Mouse (Mus musculus) adrenal gland, postnatal 10 days (tissue): Measurements from ENCODE around the gene Rtn4. TPM values are rescaled to one million over a fixed set of nuclear protein-coding genes. Genes with fewer than 3 reads are reported as not detected.
A peak's percentile ranks its signal among the peaks of the same experiment; 100 is the strongest.

ENCODE experiments used
- DNase-seq: peaks from one replicate; pipeline ENCODE4 v3.0.0; 2021; ENCODE audit warnings: mixed read lengths
- total RNA-seq, 2 experiments: library from RNA; stranded (reverse); gene quantifications; 2 replicates each; pipeline ENCODE4 v1.2.3; 2021

The Rtn4 gene
- total RNA-seq, 2 experiments from 2014 or later = 297 to 308 TPM

DNA sequence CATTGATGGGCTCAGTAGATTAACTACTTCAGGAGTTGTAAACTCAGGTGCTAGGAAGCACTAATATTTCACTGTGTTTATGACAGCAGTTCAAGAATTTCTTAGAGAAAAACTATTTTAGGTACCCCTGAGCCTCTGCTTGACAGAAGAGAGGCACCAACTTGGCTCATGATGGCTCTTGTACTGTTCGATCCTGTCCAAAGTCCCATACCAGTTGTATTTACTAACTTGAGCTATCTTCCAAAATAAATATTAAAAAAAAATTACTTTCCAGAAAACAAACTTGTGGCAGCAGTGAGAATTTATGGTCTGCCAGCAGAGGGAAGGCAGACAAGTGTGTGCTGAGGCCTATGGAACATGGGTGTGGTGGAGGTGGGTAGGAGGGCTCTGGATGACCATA is 70.0 kb downstream of the Rtn4 start:
- DNase-seq = no peak

DNA sequence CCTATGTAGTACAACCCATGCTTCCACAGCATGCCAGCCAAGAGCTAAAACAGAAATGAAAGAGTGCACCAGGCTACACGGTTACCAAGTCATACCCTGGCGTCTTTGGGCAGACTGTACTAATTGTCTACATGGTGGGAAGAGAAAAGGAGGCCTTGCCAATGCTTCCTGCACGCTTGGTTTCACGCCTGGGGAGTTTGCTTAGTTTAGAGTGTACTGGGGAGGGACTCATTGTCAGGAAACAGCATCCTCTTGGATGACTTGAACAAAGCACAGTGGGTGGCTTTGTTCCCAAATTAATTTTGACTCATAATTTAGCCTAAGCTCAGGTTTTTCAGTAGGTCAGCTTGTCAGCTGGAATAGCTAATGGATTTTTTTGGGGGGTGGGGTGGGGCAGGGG is 72.3 kb downstream of the Rtn4 start:
- DNase-seq = no peak

DNA sequence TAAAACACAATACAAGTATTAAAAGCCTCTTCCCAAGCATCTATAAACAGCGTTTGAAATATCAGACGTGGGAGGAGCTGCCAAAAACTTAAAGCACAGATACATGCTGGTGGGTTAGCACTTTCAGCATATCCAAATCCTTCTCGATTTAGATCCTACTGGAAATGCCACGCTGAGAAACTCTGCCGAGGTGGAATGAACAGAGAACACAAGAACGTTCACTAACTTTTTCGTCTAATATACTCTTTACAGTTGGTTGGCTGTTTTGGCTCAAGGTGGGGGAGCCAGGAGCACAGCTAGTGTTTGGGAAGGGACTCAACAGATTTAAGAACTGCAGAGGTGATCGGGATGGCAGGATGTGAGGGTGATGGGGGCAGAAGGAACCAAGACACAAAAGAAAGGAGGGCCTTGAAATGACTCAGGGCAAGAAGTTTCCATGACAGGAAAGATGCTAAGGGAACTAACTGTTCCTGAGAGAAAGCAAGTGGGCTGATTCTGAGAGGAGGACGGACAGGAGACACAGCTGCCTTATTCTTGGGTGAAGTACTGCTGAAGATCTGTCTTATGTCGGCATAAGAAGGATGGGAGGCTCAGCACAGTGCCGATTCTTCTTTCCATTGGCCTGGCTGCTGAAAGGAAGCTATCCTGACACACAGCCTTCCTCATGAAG is 73.7 kb downstream of the Rtn4 start:
- DNase-seq = no peak

DNA sequence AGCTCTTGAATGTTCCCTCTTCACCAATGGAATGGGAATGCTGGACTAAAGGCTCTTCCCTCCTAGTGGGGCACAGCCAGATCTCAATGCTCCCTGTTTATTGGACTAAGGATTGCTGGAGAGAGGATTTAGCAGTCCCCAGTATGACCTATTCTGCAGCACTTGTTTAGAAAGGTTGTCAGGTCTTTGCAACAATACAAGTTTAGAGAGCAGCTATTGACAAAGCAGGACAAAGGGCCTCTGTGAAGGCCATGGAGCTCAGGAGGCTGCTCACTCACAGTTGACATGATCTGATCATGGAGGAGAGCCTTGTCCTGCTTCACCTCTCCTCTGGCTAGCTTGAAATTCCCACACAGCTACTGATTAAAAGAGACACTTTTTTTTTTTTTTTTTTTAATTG is 75.8 kb downstream of the Rtn4 start:
- DNase-seq = no peak

DNA sequence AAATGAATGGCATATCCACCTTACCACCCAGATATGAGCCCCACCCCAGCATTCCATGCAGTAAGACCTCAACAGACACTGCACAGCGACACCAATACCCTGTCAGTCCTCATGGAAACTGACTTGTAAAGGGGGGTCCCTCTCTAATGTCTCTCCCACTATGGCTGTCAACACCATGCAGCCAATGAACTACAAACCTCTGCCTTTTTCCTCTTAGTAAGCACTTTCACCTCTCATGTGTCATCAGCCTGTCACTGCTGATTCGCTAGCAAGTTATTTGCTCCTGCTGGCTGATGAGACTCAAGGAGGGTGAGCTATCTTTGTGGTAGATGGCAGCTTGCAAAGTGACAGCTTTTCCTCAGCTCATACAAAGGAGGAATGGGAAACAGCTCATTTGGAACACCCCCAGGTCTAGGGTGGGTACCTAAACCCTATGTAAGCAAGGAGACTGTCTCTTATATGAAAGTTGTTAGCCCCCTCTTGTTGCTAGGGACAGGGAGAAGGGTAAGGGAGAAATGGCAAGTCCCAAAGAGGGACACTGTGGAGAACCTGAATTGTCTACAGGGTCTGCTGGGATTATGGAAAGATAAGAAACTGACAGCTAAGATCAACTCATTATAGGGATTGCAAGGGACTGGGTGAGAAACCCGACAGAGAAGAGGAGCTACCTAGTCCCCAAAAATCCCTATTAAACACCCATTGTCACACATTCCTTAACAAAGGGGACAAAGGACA is 78.1 kb downstream of the Rtn4 start:
- no peak for DNase-seq

DNA sequence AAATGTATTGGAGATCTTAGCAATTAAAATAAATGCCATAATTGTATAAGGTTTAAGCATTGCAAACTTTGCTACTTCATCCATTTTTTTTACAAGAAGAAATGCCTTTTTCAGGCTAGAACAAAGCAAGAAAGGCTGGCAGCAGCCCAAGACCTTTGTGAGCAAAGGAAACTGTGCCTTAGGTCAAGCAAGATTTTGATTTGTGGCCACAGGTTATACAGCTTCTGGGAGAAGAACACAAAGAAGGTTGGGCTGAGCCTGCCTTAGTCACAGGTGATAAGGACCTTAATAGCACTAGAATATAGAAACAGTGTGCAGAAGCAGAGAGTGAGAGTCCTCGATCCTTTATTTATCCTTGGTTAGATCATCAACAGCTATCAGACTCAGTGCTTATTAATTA is 79.5 kb downstream of the Rtn4 start:
- peak; percentile 65 for DNase-seq

DNA sequence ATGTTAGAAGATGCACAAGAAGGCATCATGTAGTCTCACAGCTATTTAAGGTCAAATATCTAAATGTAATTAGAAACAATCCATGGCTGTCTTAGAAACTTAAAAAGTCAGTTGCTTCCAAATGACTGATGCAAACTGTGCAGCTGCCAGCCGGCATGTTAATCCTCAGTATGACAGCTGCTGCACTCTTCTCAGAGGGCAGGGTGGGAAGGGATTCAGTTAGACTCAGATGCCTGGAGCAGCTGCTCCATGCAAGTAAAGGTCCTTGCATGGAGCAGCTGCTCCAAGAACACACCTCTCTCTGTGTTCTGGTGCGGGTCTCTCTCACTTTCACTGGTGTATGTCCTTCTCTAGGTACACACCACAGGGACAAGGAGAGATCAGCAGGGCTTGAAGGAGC is 81.5 kb downstream of the Rtn4 start:
- DNase-seq = no peak

DNA sequence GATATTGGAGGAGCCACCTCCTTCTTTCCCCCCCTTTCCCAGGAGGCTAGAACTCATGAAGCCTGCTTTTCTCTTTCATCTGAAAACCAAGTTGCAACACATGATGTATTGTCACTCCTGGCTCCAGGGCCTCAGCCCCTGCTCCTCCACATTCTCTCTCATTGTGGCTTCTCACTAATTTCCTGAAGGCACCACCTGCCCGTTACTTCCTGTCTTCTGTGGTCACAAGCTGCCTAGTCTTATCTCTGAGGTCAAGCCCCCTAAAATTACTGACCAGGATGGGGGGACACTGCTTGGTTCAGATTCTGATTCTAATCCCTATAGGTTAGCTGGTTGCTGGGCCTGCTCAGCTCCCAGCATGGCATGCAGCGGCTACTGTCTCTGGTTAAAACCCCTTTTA is 82.0 kb downstream of the Rtn4 start:
- no peak for DNase-seq

DNA sequence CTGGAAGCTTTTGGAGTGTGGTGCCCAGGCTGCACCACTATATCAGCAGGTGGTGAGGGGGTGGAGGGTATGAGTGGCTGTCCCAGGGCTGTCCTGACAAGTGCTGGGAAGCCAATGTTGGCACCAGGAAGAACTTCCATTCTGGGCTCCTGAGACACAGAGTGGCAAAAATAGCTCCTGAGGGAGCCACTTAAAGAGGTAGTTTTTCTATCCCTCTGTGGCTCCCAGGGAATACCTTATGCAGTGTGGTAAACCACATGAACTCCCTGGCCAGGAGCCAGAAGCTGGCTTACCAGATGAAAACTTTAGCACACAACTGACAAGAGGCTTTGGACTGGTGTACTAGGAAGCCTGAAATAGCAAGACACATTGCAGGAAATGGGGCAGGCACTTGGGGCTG is 85.2 kb downstream of the Rtn4 start:
- DNase-seq = peak; percentile 69

DNA sequence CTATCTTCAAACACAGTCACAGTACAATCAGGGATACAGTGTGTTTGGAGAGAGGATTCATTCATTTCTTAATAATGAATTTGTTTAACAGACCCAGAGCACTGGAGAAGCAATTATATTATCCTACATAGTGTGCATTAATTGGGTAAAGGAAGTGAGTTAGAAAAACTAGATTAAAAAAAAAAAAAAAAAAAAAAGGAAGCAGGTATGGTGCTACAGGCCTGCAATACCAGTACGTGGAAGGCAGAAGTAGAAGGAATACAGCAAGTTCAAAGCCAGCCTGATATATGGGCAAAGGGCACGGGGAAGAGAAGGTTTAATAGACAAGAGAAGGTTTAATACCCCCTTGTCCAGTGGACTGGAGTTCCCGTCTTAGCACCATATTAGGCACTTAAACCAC is 86.2 kb downstream of the Rtn4 start:
- DNase-seq = no peak

DNA sequence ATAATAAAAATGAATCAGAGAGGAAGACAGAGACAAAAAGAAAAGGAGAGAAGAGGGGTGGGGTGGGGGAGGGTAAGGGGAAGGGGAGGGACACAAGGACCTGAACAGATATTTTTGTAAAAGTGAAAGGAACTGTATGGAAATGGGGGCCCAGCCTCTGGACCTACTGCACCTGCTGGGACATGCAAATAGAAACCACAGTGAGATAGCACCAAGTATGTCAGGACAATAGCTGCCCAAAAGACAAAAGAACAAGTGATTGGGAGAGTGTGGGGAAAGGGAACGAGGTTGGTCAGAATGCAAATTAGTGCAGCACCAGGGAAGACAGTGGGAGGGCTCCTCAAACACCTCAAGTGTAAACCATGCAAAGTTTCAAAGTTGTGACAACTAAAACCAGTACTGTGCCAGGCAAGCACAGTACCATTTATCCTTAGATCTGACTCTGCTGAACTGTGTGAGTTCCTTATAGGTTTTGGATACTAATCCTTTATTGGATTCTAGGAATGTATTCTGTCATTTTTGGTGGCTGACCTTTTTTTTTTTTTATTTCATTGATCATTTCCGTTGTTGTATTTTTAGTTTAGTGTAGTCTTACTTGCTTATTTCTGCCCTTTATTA is 86.8 kb downstream of the Rtn4 start:
- no peak for DNase-seq

DNA sequence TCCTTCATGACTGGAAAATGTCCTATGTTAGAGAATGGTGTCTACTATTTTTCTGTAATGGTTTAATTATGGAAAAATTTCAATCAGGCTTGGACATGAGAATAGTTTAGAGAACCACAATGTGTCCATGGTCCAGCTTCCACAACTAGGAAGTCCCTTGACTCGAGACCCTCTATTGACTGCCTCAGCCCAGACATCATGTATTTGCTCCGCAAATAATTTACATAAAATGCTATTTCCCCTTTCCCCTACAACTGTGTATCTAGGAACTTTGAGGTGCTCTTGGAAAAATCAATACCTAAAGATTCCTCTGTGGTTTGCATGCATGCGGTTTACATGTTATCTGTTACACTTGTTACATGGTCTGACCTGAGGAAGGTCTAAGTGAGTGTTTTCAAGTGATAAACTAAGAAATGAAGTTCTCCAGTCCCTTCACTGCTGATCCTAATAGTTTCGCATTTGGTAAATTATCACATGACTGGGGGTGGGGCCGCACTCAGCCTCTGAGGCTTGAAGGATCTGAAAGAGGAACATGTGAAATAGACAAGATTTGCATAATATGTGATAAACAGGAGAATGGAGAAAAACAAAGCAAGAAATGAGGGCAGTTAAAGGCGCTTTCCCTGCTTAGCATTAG is 94.0 kb downstream of the Rtn4 start:
- DNase-seq = no peak

DNA sequence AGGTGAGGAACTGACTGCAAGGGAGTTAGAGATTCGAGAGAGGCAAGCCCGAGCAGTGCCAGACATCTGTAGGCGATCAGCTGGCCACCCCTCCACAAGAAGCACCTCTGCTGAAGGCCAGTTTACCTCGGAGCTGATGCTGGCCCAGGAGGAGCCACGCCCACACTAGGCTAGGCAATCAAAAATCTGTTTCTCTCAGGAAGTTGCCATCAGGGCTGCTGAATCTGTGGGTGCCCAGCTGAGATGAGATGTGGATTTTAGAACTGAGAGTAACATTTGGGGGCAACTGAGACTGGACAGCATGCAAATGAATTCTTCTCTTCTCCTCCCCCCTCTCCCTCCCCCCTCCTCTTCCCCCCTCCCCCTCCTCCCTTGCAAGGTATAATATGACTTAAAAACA is 94.7 kb downstream of the Rtn4 start:
- no peak for DNase-seq

DNA sequence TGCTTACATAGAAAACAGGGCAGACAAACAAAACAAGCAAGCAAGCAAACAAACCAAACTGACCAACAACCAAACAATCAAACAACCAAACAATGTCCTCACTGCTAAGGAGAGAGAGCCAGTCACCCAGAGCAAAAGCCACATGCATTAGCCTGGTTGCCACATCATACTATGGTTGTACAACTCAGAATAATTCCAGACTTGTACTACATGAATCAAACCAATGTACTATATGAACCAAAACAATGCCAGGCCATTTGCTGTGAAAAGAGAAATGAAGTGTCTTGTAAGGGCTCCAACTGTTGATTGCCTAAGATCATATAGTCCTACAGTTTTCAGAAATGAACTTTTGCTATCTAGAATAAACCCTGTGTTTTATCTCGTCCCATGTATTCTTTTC is 95.8 kb downstream of the Rtn4 start:
- no peak for DNase-seq

DNA sequence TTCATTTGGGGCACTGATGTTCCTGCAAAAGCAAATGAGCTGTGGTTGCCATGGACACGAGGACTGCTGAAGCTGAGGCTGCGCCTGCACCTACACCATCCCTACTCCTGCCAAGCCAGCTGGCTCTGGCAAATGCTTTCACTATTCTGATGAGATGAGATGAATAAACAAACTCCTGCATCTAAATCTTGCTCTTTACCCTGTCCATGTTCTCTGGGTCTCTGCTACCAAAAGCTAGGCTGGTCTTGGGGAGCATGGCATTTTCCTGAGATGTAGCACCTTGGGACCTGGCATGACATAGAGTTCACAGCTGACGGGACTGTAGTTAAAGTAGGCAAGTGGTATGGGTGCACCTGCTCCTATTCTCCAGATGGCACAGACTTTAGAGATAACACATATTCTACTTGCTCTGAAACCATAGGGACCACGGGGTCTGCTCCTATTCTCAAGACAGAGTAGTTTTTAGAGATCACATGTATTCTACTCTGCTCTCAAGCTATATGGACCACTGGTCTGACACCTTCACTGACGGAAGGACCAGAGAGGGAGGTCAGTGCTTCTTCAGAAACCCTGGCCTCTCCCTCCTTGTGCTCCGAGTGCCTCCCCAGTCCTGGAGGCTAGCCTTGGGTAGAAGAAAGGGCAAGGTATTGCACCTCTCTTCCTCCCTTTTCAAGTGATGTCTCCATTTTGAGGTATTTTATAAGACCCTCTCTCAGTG is 96.3 kb downstream of the Rtn4 start:
- DNase-seq = no peak

DNA sequence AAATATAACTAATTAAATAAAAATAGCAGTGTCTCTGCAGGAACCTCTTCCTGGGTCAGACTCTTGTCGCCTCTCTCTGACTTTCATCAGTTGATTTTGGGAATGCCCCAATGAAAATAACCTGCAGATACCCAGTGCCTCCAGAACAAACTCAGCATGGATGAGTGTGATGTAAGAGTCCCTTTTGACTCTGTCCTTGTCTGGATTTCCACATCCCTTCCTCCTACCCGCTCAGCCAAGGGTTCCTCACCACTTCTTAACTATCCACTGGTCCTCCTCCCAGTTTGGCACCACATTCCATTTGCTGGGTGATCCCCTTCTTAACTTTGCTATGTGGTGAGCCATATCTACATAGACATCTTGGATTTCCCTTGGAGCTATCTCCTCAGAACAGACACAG is 98.0 kb downstream of the Rtn4 start:
- DNase-seq = no peak

Other genes with a start within 250 kb of the Rtn4 start
- 10 to 100 TPM; 18.5 to 21.3 TPM for gene Prorsd1, start 177.9 kb upstream of the Rtn4 start, total RNA-seq
- 10 to 100 TPM; 56.5 to 67.2 TPM for gene Mtif2, start 166.5 kb upstream of the Rtn4 start, total RNA-seq
- under 1 TPM in 1 of 2 experiments, not detected in 1; 0.42 TPM for gene Clhc1, start 145.0 kb upstream of the Rtn4 start, total RNA-seq
- 1,000 to 10,000 TPM in 1 of 2 experiments, 100 to 1,000 TPM in 1; 964 to 1,017 TPM for gene Rps27a, start 144.8 kb upstream of the Rtn4 start, total RNA-seq
- gene 4931440F15Rik, start 132.7 kb downstream of the Rtn4 start, total RNA-seq = under 1 TPM; 0.48 to 0.64 TPM